Mouse (Mus musculus) layer of hippocampus, postnatal 36 days (tissue): ENCODE measurements around the gene Scml4. TPM values are rescaled to one million over a fixed set of nuclear protein-coding genes. Genes with fewer than 3 reads are reported as not detected.
A peak's percentile ranks its signal among the peaks of the same experiment; 100 is the strongest.

Source experiments
- DNase-seq, 2 experiments: peaks; one replicate each; pipeline ENCODE4 v3.0.0; 2022
- total RNA-seq, 2 experiments: library from RNA; stranded (reverse); gene quantifications; 2 replicates each; pipeline ENCODE4 v1.2.3; 2021

The Scml4 gene
- 1 to 10 TPM; 4.4 to 5.1 TPM for total RNA-seq

DNA sequence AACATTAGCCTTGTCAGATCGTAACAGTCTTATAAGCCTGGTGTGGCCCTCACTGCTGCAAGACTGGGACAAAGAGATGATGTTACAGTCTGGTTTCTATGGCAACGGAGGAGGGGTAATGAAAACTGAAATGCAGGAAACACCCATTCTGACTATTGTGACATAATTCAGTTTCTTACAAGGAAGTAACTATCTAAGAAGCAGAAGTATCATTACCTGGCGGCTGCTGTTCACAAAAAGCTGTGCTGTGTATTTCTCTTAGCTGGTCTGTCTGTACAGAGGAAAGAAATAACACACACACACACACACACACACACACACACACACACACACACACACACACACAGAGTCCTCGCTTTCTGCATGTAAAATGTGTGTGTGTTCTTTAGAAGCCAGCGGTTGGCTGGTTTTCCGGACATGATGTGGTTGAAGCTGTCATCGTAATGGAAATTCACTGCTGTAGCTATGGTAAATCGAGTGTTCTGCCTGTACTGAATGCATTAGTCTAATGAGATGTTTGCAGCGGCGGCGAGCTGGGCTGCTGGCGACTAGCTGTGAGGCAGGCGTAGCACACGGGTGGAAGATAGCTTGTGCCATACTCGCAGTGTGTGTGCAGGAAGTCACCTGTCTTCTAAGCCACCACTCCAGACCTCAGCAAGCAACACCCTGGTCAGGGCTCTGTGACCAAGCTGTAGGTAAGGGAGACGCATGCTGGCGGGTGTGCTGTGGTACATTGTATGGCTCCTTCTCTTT lies at the start of gene Scml4:
Gene Scml4 (plus strand): TSS at position 212 of the 753 bp plus-strand sequence.
- peak in 1 of 2 experiments; percentile 11 for DNase-seq

DNA sequence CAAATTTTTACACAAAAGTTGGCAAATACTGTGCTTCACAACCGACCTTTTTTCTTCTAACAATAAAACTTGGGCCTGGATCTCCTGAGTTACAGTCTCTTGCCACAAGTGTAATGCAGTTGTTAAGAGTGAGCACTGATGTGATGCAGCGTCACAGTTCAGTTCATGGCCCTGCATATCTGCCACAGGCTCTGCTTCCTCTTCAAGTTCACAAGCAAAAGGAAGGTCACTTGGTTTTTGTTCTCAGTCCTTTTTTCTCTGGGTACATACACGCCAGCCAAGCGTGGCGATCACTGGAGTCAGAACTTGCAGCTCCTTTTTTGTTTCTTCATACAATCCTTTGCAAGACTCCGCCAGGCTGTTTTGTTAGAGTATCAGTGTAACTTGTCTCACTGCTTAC lies 34.2 kb upstream of the Scml4 start:
- DNase-seq, result no peak

DNA sequence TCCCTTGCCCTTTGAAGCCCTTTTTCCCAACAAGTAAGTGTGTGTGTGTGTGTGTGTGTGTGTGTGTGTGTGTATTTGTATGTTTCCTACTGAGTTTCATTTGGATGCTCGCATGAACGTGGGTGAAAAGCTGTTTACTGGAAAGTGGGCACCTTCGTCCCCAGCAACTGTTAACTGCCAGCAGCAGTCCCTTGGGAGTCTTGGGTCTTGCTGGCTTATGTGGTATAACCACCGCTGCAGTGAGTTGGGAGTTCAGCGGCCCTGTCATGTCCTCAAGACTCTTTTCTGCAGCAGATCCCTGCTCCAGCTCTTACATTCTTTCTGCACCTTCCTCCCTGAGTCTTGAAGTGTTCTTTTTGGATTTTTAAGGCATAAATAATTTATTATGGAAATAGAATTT lies 33.0 kb upstream of the Scml4 start:
- no peak for DNase-seq

DNA sequence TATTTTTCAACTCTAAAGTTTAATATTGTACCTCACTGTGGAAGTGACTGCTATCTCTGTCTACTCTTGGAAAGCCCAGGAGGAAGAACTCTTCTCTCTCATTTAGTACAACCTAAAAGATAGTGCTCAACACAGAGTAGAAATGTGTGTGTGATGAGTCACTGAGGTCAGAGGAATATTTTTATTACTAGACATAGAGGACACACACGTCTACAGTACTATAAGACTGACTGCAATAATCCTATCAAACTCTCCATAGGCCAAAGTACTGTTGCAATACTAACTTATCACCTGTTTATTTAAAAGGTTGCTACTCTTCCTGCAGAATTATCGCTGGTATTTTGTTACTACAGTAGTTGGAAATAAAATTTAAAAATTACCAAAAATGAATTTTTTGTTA lies 30.2 kb upstream of the Scml4 start:
- DNase-seq, result no peak

DNA sequence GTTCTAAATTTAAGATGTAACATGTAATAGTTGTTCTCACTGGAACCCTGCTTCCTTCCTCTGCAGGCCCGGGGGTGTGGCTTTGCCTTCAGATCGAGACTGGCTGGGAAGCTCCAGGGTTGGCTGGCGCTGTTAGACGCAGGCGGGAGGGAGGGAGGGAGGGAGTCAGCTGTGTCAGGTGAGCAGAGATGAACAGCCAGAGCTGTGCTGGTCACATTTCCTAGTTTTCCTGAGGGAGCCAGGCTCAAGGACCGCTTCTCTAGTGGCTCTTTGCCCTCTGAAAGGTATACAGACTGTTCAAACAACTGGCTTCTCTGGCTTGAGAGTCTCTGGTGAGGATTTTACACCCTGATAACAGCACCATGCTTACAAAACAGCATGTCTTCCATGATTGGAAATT lies 29.8 kb upstream of the Scml4 start:
- no peak for DNase-seq

DNA sequence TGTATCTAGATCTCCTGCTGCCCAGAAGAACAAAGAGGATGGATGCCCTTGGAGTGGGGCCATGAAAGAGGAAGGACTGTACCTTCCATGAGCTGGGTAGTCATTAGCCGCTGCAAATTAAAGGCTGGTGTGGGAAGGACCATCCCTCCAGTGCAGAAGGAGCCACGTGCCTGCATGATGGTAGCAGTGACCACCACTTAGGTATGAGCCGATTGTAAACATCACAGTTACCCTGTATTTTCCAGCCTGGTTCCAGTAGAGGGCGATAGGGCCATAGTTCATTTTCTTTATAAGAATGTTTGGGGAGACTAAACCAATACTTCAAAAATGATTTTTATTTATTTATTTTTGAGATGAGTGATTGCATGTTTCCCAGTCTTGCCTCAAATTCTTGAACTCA lies 27.5 kb upstream of the Scml4 start:
- DNase-seq, result no peak

DNA sequence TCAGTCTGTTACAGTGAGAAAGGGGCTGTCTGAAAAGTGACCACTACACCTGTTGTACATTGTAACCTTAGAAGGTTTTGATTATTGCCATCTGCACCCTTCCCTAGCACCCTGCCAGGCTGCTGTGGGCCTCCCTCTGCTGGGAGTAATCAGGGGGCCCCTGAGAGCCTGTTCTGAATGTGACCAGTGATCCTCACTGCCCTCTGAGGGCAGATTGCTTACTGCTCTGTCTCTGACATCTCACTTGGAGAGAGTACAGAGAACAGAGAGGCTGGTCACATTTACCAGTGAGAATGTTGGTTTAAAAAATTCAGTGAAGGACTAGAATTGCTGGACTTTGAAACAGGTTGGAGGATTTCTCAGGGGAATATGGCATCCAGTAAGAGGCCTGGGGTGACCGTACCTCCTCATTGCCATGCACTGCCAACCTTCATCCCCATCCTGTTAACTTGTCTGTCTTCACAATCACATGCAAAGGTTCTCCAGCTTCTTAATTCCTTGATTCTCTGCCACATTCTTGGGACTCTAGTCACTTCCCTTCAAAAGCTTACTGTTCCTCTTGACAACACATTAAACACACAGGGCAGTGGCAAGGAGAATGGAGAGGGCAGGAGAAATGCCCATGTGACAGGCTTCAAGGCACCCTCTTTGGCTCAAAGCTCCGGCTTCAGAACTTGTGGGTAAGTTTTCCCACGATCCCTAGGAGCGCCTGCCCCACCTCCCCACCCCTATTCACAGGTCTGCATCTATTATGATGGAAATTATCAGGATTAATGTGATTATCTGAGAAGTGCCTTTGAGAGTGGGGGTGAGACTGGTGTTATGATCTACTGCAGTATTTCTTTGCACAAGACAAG lies 26.1 kb upstream of the Scml4 start:
- DNase-seq, result no peak

DNA sequence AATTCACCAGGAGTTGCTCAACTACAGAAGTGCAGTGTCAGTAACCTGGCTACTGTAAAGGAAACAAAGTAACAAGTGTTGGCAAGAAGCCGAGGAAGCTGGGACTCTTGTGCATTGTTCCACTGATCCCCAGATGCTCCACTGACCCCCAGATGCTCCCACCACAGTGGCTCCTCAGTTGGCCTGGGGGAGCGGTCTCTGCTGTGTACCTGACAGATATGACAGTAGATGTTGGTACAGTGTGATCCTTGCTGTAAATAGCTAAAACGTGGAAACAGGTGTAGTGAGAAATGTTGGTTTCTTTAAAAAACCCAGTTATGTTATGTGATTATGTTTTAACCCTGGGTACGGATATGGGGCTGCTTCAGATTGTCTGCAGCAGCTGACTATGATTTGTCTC lies 22.1 kb upstream of the Scml4 start:
- DNase-seq, result no peak

DNA sequence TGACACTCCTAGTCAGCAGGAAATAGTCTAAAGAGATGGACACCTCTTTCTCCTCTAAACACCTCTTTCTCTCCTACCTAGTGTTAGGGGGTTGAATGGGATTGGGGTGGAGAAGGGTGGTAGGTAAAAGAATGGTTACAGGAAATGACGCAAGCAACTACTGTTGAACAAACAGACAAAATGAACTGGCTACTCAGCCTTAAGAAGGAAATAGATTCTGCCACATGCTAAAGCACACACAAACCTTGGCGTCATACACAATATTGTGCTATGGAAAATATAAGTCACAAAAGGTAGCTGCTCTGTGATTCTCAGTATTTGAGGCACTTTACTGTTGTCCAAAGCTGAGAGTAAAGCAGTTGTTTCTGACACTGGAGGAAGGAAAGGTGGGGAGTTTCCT lies 21.4 kb upstream of the Scml4 start:
- no peak for DNase-seq

DNA sequence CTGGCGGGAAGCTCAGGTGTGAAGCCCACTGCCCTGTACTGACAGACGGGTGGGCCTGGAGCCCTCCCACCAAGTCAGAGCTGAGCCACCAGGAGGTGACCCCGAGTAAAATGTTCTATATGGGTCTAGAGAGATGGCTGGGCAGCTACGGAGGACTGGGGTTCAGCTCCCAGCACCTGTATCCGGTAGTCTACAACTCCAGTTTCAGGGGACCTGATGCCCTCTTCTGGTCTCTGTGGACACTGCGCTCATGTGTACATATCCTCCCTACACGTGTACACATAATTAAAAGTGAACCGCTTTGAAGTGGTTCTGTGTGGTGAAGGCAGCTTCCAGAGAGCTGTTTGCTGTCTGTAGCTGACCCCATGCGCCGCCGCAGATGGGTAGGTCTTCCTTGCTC lies 20.1 kb upstream of the Scml4 start:
- no peak for DNase-seq

DNA sequence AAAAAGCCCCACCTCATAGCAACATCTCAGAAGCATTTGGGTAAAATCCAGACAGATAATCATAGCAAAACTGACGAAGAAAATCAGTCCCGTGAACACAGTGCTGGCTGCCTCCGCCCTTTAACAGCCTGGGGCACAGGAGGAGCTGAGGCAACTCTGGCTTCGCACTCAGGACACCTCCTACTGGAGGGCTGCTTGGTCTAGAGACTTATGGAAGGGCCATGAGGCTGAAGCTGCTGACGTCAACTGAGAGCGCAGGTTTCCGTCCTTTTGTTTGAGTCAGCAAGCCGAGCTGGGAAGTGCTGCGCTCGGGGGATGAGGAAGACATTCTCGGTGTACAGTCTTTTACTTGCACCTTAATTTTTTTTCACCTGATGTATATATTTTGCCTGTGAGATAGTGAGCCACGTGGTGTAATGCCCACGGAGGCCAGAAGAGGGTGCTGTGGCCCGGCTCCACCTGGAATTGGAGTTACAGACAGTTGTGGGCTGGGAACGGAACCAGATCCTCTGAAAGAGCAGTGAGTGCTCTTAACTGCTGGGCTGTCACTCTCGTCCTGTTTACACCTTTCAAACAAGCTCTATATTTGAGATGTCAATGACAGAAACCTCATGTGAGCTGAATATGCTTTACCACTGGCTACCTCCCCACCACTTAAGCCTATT lies 18.5 kb upstream of the Scml4 start:
- DNase-seq, result no peak

DNA sequence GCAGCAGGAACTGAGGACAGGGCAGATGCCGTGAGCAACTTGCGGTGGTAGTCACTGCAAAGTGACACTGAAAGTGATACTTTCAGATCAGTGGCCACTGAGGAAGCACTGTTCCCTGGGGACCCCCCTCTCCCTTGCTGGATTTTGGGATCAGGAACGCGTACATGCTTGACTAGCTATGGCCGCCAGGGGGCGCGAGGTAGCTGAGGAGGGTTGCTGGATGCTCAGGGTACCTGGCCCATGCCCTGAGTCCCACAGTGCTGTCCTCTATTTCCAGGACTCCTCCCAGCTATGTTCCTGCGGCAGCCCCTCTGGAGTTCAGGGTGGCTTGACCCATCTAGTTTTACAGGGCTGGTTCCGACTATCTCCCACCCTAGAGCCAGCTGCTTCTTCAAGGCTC lies 17.8 kb upstream of the Scml4 start:
- peak; percentile 60 for DNase-seq

DNA sequence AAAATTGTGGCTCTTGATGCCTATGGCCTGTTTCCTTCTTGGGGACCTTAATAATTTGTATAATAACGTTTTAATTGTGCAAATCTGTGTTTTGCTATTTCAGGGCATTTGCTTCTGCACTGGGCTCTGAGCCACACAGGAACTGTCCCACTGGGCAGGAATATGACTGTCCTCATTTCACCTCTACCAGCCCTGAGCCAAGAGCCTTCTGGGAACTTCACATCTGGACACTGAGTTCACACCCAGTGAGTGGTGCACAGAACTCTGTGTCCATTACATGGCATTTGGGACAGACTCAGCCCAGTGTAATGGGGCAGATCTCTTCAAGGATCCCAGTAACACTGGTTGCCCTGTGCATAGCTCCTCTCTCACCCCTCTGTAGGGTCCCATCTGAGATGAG lies 16.8 kb upstream of the Scml4 start:
- no peak for DNase-seq

DNA sequence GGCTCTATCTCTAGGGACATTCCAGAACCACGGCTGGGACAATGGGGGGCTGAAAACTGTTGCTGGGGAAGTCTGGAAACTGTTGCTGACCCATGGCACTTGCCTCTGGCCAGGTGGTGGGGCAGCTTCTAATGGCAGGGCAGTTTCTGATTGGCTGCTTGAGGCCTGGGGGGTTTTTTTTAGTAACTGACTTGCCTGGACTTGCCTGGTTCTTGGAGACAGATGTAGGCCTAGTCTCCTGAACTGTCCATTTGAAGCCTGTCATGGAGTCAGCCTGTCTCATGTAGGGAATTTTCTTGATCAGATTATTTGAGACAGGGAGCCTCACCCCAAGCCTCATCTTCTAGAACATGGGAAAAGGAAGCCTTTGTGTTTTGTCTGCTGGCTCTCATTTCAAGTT lies 14.7 kb upstream of the Scml4 start:
- DNase-seq, result no peak

DNA sequence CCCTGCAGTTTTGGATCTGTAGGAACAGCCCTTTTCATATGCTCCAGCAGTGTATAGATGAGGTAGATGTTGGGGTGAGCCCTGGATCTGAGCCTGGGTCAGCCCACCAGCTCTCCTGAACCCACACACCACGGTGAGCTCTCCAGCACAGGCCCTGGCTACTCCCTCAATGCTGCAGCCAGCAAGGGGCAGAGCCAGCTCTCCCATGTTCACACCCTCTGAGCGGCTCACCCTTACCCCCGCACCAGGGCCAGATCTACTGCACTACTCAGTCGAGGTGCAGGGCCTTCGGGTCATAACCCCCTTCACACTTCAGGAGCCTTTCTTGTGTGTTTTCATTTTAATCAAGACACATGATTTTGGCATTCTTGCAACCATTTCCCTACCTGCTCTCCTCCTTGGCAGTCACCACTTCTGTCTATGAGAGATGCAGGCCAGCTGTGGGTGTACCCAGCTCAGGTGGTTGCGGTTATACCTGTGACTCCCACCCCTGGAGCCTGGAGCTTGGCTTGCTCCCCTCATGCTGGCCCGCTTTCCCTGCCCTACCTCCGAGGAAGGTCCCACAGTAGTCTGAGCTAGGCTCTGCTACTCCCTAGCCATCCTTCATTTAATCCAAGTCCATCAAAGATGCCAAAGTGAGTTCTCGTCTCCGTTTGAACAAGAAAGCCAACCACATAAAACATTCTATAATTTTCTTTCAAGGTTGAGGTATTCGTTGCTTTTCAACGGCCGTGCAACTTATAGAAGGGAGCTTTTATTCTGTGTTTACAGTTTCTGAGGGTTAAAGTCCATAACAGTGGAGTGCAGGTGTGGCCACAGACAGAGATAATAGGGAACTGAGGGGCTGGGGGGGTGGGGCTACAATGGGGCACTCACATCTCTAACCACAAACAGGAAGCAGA lies 11.7 kb upstream of the Scml4 start:
- DNase-seq, result no peak

DNA sequence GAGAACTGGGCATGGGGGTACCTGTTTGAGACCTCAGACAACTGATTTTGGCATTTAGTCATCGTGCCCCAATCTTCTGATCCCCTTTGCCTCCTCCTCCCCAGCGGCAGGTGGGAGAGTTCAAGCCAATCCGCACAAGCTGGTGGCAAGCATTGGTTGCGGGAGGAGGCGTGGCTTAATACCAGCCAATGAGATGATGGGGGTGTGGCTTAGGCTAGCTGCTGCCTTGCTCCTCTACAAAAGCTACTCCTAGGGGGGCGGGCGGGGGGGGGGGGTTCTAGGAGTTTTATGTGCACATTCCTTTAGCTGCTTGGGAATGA lies 11.1 kb upstream of the Scml4 start:
- no peak for DNase-seq

DNA sequence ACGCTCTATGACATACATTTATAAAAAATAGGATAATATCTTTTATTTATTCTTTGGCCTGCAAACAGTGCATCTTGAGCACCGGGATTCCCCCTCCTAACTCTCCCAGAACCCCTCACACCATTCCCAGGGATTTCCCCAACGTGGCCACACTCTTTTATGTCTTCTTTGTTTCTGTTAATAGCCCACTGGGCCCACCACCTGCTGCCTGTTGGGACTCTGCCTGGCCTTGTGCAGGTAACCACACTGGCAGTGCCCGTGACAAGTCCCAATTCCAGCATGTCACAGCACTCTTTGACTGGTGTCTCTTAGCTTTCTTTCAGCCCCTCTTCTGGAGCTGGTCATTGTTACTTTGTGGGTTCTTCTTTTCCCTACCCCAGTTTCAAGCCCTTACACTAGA lies 5.3 kb upstream of the Scml4 start:
- no peak for DNase-seq

DNA sequence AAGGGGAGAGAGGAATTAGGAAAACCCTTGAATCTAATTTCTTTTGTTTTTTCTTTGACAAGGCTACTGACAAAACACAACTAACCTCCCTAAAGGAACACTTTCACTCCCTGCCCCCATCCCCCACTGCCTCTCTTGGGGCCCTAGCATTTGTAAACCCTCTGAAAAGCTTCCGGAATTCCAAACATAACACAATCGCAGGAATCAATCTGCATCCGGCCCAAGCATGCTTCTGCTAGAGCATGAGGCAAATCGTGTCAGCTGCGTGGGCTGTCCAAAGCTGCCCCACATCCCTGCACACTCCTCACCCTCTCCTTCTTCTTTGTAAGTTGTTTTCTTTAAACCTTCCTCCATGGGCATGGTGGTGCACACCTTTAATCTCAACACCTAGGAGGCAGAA lies 4.9 kb upstream of the Scml4 start:
- DNase-seq, result no peak

DNA sequence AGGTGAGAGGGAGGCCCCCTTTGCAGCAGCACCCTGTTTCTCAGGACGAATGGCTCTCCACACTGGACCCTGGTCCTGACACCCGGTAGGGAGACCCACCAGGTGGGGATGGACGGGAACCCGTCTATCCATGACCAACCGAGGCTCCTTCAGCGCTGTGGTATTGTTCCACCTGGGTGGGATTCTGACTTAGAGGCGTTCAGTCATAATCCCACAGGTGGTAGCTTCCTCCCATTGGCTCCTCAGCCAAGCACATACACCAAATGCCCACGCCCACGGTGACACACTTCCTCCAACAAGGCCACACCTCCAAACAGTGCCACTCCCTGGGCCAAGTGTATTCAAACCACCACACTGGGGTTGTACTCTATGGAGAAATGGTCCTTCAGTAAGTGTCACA lies 3.6 kb upstream of the Scml4 start:
- no peak for DNase-seq

DNA sequence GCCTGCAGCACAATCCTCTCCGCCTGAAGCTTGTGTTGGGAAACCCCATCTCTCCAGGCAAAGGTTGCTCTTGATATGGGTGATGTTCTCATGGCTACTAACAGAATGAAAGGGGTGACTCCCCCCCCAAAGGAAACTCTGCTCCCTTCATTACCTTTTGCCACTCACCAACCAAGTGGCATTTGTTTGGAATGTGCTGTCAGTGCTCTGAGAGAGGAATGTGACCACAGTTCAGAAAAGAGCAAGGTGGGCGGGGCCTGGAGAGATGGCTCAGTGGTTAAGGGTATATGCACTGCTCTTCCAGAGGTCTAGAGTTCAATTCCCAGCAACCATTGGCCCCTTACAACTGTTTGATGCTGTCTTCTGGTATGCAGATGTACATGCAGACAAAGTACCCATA lies 3.1 kb upstream of the Scml4 start:
- DNase-seq, result no peak

DNA sequence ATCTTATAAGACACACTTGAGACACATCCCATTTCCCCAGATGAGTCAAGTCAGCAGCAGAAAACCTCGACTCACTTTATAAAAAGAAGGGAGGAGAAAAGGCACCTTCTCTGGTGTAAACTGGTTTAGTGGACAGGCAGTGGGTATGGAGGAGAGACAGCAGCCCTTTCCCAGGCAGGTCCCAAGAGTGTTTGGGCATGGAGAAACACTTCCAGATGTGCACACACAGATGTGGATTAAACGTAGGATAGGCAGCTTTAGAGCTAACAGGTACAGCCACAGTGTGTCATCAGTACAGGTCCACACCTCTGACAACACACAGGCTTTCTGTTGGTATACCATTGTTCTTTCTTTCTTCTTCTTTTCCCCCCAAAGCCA lies 400 bp upstream of the Scml4 start:
- DNase-seq, result no peak

DNA sequence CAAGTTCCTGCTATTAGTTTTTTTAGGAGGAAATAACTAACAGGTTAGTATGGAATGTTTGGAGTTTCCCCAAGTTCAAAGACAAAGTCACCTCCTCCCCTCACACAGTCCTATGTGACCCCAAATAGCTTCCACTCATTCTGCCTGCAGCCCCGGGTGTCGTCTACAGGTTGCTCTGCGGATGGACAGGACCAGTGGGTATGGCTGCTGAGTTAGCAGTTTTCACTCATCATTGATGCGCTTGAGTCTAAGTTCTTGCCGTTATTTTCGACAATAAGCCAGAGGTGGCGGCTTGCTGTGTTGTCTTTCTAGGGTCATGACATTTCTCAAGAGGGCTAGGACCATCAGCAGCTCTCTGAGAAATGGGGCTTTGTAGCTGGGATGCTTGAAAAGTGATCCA lies 1.3 kb downstream of the Scml4 start:
- DNase-seq, result no peak
